24 mouse cellular contexts compared by ENCODE assay signal in the genomic region with DNA sequence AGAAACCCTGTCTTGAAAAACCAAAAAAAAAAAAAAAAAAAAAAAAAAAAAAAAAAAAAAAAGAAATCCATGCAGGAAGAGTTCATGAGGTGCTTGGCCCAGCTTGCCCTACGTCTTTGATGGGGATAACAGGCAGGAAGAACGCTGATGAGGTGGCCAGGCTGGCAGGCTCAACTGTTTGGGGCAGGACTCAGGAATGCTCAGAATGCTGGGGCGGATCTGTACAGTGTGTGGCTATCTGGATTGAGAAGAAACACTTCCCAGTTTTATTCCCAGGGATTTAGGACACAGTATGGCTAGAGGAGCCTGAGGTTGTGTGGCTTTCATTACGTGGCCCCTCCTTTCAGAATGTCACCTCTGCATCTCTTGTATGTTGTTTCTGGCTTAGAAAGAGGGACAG.
DNase-seq lines count a peak whose midpoint lies in the region; ATAC-seq and TF ChIP-seq lines count a peak whose summit lies in the region.
"Had no signal": no experiment of that assay in that cellular context is flagged by ENCODE, and none has a peak within 500 bp of the region (broad histone marks: within the 10 kb centered on the region; RNA-seq: fewer than 3 reads in every experiment).

No protein-coding gene starts in this region.

- no peak overlapping the region for H3K4me3 ChIP-seq in gastrocnemius, adult 2 months
- H3K4me3 ChIP-seq in lung, embryonic 14.5 days (ENCODE audit: low read depth, low read length) = no peak overlapping the region
- H3K4me3 ChIP-seq in lung, postnatal 0 days (ENCODE audit: low read depth, low read length) = no peak overlapping the region
- no peak overlapping the region for H3K4me3 ChIP-seq in liver, postnatal 0 days (ENCODE audit: low read depth, low read length)
- H3K4me3 ChIP-seq: erythroblast, embryonic 14.5 days; megakaryocyte, embryonic 14.5 days; midbrain, embryonic 13.5 days; neural tube, embryonic 13.5 days had no signal

- DNase-seq in gastrocnemius, adult 2 months = peak; percentile 53
- DNase-seq in gastrocnemius, adult 8-10 months (ENCODE audit: low spot score in 2 of 2) = no peak
- DNase-seq in heart, postnatal 25 days (ENCODE audit: low spot score) = peak; percentile 6
- no peak for DNase-seq in heart, postnatal 36 days
- DNase-seq in lung, embryonic 14.5 days = peak; percentile 7
- DNase-seq in lung, postnatal 0 days (ENCODE audit: low spot score) = no peak
- DNase-seq in Muller cell, postnatal 12 days (ENCODE audit: inconsistent ontology term) = peak; percentile 51
- DNase-seq in liver, postnatal 0 days = no peak
- DNase-seq: adrenal gland, adult 2 months; adrenal gland, postnatal 36 days; cerebellum, adult 2 months; cerebellum, postnatal 14 days; kidney, adult 11 months; kidney, postnatal 10 days; liver; right cerebral cortex, postnatal 4 days had no signal

- WGBS in lung, embryonic 14.5 days = 47% methylated on average over 4 of the region's 4 CpGs
- WGBS in lung, postnatal 0 days = 49% methylated on average over 4 of the region's 4 CpGs
- 69% methylated on average over 4 of the region's 4 CpGs for WGBS in liver, postnatal 0 days (ENCODE audit: insufficient replicate concordance)

- ATAC-seq in lung, embryonic 14.5 days (ENCODE audit: insufficient read depth) = no peak
- ATAC-seq in lung, postnatal 0 days = no peak
- no peak for ATAC-seq in liver, postnatal 0 days
- ATAC-seq: activated CD4-positive, CD25-positive, alpha-beta regulatory T cell, adult 4 months; forebrain, embryonic 16.5 days; midbrain, embryonic 13.5 days had no signal

- no peak for TF ChIP-seq CTCF in gastrocnemius, adult 2 months (IDR thresholded peaks at IDR 0.05)
- TF ChIP-seq CTCF in lung, embryonic 14.5 days (IDR thresholded peaks at IDR 0.05; ENCODE audit: low read depth) = no peak
- TF ChIP-seq CTCF in lung, postnatal 0 days (IDR thresholded peaks at IDR 0.05) = no peak
- no peak for TF ChIP-seq CTCF in liver, postnatal 0 days (IDR thresholded peaks at IDR 0.05; ENCODE audit: low read depth)

- no peaks in the 10 kb centered on the region for H3K27me3 ChIP-seq in lung, embryonic 14.5 days (ENCODE audit: insufficient read depth, low read length)
- no peaks in the 10 kb centered on the region for H3K27me3 ChIP-seq in lung, postnatal 0 days (replicated peaks; ENCODE audit: insufficient read depth, low read length)
- no peaks in the 10 kb centered on the region for H3K27me3 ChIP-seq in liver, postnatal 0 days (ENCODE audit: insufficient read depth, low read length)
- H3K27me3 ChIP-seq: midbrain, embryonic 13.5 days; neural tube, embryonic 13.5 days had no signal

- intact Hi-C loops in gastrocnemius, adult 2 months (cut with DNase I) = no loop called here
- intact Hi-C loops in heart, postnatal 25 days (cut with DNase I) = no loop called here
- intact Hi-C loops in heart, postnatal 36 days (cut with DNase I) = no loop called here

- H3K4me1 ChIP-seq in lung, embryonic 14.5 days (ENCODE audit: insufficient read depth) = no peaks in the 10 kb centered on the region
- no peaks in the 10 kb centered on the region for H3K4me1 ChIP-seq in lung, postnatal 0 days (ENCODE audit: insufficient read depth, low read depth, low read length)
- H3K4me1 ChIP-seq in liver, postnatal 0 days (ENCODE audit: insufficient read depth) = no peaks in the 10 kb centered on the region
- H3K4me1 ChIP-seq: midbrain, embryonic 13.5 days; neural tube, embryonic 13.5 days had no signal

- no peaks in the 10 kb centered on the region for H3K9me3 ChIP-seq in lung, embryonic 14.5 days (ENCODE audit: low read depth, low read length)
- no peaks in the 10 kb centered on the region for H3K9me3 ChIP-seq in lung, postnatal 0 days (ENCODE audit: low read length)
- no peaks in the 10 kb centered on the region for H3K9me3 ChIP-seq in liver, postnatal 0 days (ENCODE audit: low read length)
- H3K9me3 ChIP-seq: megakaryocyte, embryonic 14.5 days; midbrain, embryonic 13.5 days; neural tube, embryonic 13.5 days had no signal

- no peak for TF ChIP-seq EP300 in lung, postnatal 0 days (IDR thresholded peaks at IDR 0.05)
- TF ChIP-seq EP300 in liver, postnatal 0 days (IDR thresholded peaks at IDR 0.05; ENCODE audit: low read depth) = no peak

- H3K36me3 ChIP-seq in lung, embryonic 14.5 days (ENCODE audit: insufficient read depth) = no peaks in the 10 kb centered on the region
- no peaks in the 10 kb centered on the region for H3K36me3 ChIP-seq in lung, postnatal 0 days (ENCODE audit: insufficient read depth, low read length)
- no peaks in the 10 kb centered on the region for H3K36me3 ChIP-seq in liver, postnatal 0 days (replicated peaks; ENCODE audit: insufficient read depth, low read length)
- H3K36me3 ChIP-seq: midbrain, embryonic 13.5 days; neural tube, embryonic 13.5 days had no signal

- no peak overlapping the region for H3K9ac ChIP-seq in lung, embryonic 14.5 days
- no peak overlapping the region for H3K9ac ChIP-seq in lung, postnatal 0 days (replicated peaks; ENCODE audit: low read depth)
- no peak overlapping the region for H3K9ac ChIP-seq in liver, postnatal 0 days (replicated peaks)
- H3K9ac ChIP-seq: hindbrain, embryonic 14.5 days; liver, embryonic 14.5 days; midbrain, embryonic 13.5 days; neural tube, embryonic 13.5 days had no signal

- peak overlapping the region; percentile 56 for H3K27ac ChIP-seq in gastrocnemius, adult 2 months
- H3K27ac ChIP-seq in lung, embryonic 14.5 days (ENCODE audit: low read depth) = no peak overlapping the region
- H3K27ac ChIP-seq in lung, postnatal 0 days (ENCODE audit: low read length) = no peak overlapping the region
- no peak overlapping the region for H3K27ac ChIP-seq in liver, postnatal 0 days (ENCODE audit: low read depth)
- H3K27ac ChIP-seq: hindbrain, embryonic 14.5 days; liver, embryonic 14.5 days; midbrain, embryonic 13.5 days; neural tube, embryonic 13.5 days had no signal

- H3K4me2 ChIP-seq in lung, embryonic 14.5 days = no peak overlapping the region
- no peak overlapping the region for H3K4me2 ChIP-seq in lung, postnatal 0 days (replicated peaks; ENCODE audit: low read depth, low read length)
- no peak overlapping the region for H3K4me2 ChIP-seq in liver, postnatal 0 days (ENCODE audit: low read depth, low read length)
- H3K4me2 ChIP-seq: hindbrain, embryonic 14.5 days; midbrain, embryonic 13.5 days; neural tube, embryonic 13.5 days had no signal

Comparison
In these comparisons a context has a peak if more than half of its experiments do, and no peak if none do; other contexts are left out.
1. DNase-seq: peak in gastrocnemius, adult 2 months (single experiment), heart, postnatal 25 days (single experiment), lung, embryonic 14.5 days (single experiment) and Muller cell, postnatal 12 days (single experiment); none in gastrocnemius, adult 8-10 months (0 of 2), heart, postnatal 36 days (0 of 2), lung, postnatal 0 days (single experiment) and liver, postnatal 0 days (single experiment).